Mouse (Mus musculus) liver, embryonic 12.5 days (tissue): ENCODE data around the gene Inpp5a. TPM values are rescaled to one million over a fixed set of nuclear protein-coding genes. Genes with fewer than 3 reads are reported as not detected.
"Not testable (repeated sequence)": the region's sequence is repeated elsewhere in the genome, so short reads cannot be mapped to it uniquely, and the experiment has no call there.

Source experiments
- ATAC-seq: fragments of 200-750 bp; cut with Nextera tagmentation; 2 replicates; pipeline ENCODE4 v1.8.0; 2017; ENCODE audit warnings: moderate number of reproducible peaks, mild to moderate bottlenecking, moderate library complexity
- H3K27ac ChIP-seq: fragments of 300-500 bp; sonication (generic); 2 replicates; pipeline ENCODE4 v1.5.1; 2016; ENCODE audit warnings: mild to moderate bottlenecking
- H3K27me3 ChIP-seq: fragments of 300-500 bp; sonication (generic); replicated peaks from 2 replicates; pipeline ENCODE4 v1.6.1; 2016; ENCODE audit warnings: mild to moderate bottlenecking, moderate library complexity
- H3K36me3 ChIP-seq: fragments of 300-500 bp; sonication (generic); 2 replicates; pipeline ENCODE4 v1.6.1; 2016; ENCODE audit warnings: mild to moderate bottlenecking, moderate library complexity
- H3K4me1 ChIP-seq: fragments of 300-500 bp; sonication (generic); 2 replicates; pipeline ENCODE4 v1.6.1; 2016
- H3K4me2 ChIP-seq: fragments of 300-500 bp; sonication (generic); 2 replicates; pipeline ENCODE4 v1.6.1; 2016; ENCODE audit warnings: mild to moderate bottlenecking, moderate library complexity
- H3K4me3 ChIP-seq: fragments of 300-500 bp; sonication (generic); 2 replicates; pipeline ENCODE4 v1.5.1; 2016; ENCODE audit warnings: mild to moderate bottlenecking, moderate library complexity
- H3K9ac ChIP-seq: fragments of 300-500 bp; sonication (generic); 2 replicates; pipeline ENCODE4 v1.6.1; 2016; ENCODE audit warnings: mild to moderate bottlenecking, moderate library complexity
- H3K9me3 ChIP-seq: fragments of 300-500 bp; sonication (generic); replicated peaks from 2 replicates; pipeline ENCODE4 v1.6.1; 2016; ENCODE audit warnings: mild to moderate bottlenecking, moderate library complexity
- WGBS: fragments of 180-500 bp; shearing (Covaris S2); methylation state at CpG from one replicate; pipeline ENCODE4 v1.1.7; 2016; ENCODE audit not compliant: insufficient replicate concordance; 5-methylcytosine and 5-hydroxymethylcytosine counted together
- polyA plus RNA-seq: library from polyadenylated mRNA; unstranded; fragments of >200 nt; fragmentation: Nextera tagmentation; extraction: Ambion mirVana; gene quantifications from 2 replicates; pipeline ENCODE4 v1.2.1, GENCODE M21; 2016

Gene Inpp5a
- polyA plus RNA-seq, 1 experiment from 2014 or later, result 10.1 TPM

DNA sequence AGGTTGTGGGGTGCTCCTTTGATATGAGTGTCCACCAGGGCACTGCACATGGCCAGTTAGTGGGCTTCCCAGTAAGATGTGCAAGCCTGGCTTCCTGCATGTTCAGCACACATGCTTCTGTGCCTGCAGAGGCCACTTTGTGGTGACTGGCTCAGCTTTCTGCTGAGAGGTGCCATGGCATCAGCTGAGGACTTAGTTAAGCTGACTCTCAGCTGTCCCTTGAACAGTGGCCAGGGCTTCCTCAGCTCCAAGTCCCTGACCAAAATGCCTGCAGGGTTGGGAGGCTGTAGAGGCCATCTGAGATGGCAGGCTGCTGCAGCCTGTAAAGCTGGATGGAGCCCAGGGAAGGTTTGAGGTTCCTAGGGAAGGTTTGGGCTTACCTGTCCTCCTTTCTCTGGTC lies 19.1 kb downstream of the Inpp5a start:
- Histone ChIP-seq H3K9me3 (no peaks in the 10 kb centered on the region), H3K4me2 (no peak overlapping the region), H3K4me1 (no peaks in the 10 kb centered on the region; the same call in 1 of the 2 replicates), H3K27ac (no peak overlapping the region), H3K36me3 (0 out of 2 replicates have a peak, but pooled peaks cover 5% of the 10 kb centered on the region), H3K9ac (no peak overlapping the region), H3K4me3 (no peak overlapping the region), H3K27me3 (no peaks in the 10 kb centered on the region)
- ATAC-seq, result no peak

DNA sequence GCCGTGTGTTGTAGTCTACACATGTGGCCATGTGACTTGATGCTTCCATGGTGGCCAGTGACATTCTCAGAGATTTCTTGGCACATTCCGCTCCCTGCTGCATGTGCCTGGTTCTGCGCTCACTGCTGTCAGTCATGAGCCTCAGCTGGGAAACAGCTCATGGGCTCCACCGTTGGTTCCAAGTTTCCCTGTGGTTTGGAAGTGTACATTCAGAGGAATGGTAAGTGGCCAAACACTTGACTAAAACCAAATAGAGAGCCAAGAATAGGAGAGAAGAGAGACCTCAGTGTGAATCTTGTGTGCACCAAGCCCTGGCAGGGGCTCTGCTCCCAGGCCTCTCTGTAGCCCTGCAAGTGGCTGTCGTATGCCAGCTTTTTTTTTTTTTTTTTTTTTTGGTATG lies 21.0 kb downstream of the Inpp5a start:
- peaks cover 6% of the 10 kb centered on the region; the same call in 1 of the 2 replicates for H3K4me1 ChIP-seq
- H3K27ac ChIP-seq, result no peak overlapping the region
- 76% methylated on average over 5 of the region's 5 CpGs for WGBS
- H3K4me2 ChIP-seq, result no peak overlapping the region
- H3K4me3 ChIP-seq, result no peak overlapping the region
- H3K9me3 ChIP-seq, result no peaks in the 10 kb centered on the region
- no peak for ATAC-seq
- 0 out of 2 replicates have a peak, but pooled peaks cover 5% of the 10 kb centered on the region for H3K36me3 ChIP-seq
- no peak overlapping the region for H3K9ac ChIP-seq
- H3K27me3 ChIP-seq, result no peaks in the 10 kb centered on the region

DNA sequence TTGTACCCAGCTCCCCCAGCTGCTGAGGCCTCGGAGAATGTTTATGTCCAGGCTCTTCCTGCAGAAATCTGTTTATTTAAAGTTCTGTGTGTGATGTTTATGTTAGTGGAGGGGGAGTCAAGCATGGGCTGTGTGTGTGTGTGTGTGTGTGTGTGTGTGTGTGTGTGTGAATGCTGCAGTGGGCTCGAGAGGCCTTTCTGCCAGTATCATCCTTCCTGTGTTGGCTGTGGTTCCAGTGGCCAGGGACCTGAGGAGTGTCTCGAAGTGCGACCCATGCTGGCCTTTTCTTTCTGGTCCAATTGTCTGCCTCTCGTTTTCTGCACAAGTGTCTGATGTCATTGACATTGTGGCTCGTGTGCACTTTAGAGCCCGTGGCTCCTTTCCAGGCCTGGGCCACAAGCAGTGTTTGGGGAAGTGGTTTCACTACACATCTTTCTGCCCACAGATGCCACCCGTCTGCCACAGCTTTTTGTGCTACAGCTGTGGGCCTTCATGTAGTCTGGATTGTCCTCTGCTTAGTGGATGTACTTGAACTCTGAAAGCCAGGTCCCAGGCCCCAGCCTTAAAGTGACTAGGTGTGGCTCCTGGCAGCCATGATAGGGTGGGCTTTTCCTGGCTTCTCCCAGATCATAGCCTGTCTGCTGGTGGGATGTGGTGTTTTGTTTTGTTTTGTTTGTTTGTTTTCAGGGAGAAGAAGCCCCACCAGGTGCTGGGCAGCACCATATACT lies 23.5 kb downstream of the Inpp5a start:
- no peaks in the 10 kb centered on the region for H3K9me3 ChIP-seq
- 28% methylated on average over 8 of the region's 8 CpGs for WGBS
- no peaks in the 10 kb centered on the region for H3K36me3 ChIP-seq
- 0 out of 2 replicates have a peak, but pooled peaks cover 6% of the 10 kb centered on the region for H3K4me1 ChIP-seq
- H3K27me3 ChIP-seq, result no peaks in the 10 kb centered on the region
- no peak overlapping the region for H3K4me3 ChIP-seq
- no peak overlapping the region for H3K4me2 ChIP-seq
- ATAC-seq, result no peak
- no peak overlapping the region for H3K9ac ChIP-seq
- no peak overlapping the region for H3K27ac ChIP-seq

DNA sequence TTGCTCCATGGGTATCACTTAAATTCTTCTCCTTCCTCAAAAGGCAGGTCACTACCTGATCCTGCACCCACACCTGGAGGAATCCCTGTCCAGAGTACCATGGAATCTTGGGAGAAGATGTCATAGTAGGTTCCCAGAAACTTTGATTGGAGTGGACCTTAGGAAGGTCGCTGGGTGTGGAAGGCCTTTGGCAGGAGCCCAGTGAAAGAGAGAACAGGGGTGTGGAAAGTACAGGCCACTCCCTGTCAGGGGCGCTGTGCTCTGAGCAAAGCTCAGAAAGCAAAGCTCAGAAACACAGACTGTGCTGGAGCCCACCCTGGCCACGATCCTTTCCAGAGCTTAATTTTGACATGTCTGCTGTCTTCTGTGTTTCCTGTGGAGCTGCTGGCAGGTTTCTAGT lies 24.5 kb downstream of the Inpp5a start:
- H3K9me3 ChIP-seq, result no peaks in the 10 kb centered on the region
- 0 out of 2 replicates have a peak, but pooled peaks cover 6% of the 10 kb centered on the region for H3K4me1 ChIP-seq
- no peak overlapping the region for H3K4me2 ChIP-seq
- no peak for ATAC-seq
- no peak overlapping the region for H3K9ac ChIP-seq
- H3K36me3 ChIP-seq, result no peaks in the 10 kb centered on the region
- H3K4me3 ChIP-seq, result no peak overlapping the region
- H3K27me3 ChIP-seq, result no peaks in the 10 kb centered on the region
- 68% methylated on average over 3 of the region's 3 CpGs for WGBS
- H3K27ac ChIP-seq, result no peak overlapping the region

DNA sequence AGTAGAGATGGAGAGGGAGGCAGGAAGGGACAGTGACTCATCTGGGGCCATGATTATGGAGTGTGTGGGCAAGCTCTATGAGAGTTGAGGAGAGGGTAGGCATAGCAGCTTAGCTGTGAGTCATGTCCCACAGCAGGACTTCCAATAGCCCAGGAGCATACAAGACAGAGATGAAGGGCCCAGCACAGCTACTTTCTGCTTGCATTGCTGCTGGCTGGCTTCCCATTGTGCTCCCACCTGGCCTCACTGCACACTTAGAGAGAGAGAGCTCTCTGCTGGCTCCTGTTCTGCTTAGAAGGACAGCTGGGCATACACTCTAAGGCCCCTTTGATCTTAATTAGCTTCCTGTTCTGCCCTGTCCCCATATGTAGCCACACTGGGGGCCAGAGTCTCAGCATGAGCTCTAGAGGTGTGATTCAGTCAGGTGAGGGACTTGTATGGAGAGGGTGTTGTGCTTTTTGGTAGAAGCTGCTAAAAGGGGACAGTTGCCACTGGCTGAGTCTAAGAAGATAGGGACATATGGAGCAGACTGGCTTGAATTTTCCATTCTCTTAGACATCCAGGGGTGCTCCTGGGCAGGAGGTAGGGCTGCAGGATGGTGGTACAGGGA lies 26.8 kb downstream of the Inpp5a start:
- ATAC-seq, result no peak
- H3K4me3 ChIP-seq, result no peak overlapping the region
- H3K4me2 ChIP-seq, result no peak overlapping the region
- H3K9ac ChIP-seq, result no peak overlapping the region
- no peaks in the 10 kb centered on the region for H3K9me3 ChIP-seq
- 0 out of 2 replicates have a peak, but pooled peaks cover 6% of the 10 kb centered on the region for H3K4me1 ChIP-seq
- H3K36me3 ChIP-seq, result no peaks in the 10 kb centered on the region
- H3K27me3 ChIP-seq, result no peaks in the 10 kb centered on the region
- H3K27ac ChIP-seq, result no peak overlapping the region

DNA sequence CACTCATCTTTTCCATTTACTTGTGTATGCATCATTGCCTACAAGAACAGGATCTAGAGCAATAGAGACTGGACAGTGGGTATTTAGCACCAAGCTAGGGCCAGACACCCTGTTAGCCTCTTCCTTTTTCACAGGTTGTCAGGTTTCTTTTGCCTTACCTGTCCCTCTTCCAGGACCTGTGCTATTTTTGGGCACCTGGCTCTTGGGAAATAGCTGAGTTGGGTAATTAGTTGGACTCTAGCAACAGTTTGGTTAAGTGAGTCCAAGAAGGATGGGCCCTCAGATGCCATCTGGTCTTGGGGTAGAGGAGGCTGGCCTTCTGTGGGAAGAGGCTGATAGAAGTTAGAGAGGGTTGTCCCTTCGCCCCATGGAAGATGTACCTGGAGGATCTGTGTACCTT lies 29.5 kb downstream of the Inpp5a start:
- no peaks in the 10 kb centered on the region for H3K9me3 ChIP-seq
- WGBS, result 75% methylated on average over 1 of the region's 1 CpGs
- H3K27me3 ChIP-seq, result no peaks in the 10 kb centered on the region
- no peak overlapping the region for H3K4me3 ChIP-seq
- H3K4me2 ChIP-seq, result no peak overlapping the region
- ATAC-seq, result no peak
- no peak overlapping the region for H3K27ac ChIP-seq
- H3K36me3 ChIP-seq, result no peaks in the 10 kb centered on the region
- no peak overlapping the region for H3K9ac ChIP-seq
- H3K4me1 ChIP-seq, result 0 out of 2 replicates have a peak, but pooled peaks cover 6% of the 10 kb centered on the region

DNA sequence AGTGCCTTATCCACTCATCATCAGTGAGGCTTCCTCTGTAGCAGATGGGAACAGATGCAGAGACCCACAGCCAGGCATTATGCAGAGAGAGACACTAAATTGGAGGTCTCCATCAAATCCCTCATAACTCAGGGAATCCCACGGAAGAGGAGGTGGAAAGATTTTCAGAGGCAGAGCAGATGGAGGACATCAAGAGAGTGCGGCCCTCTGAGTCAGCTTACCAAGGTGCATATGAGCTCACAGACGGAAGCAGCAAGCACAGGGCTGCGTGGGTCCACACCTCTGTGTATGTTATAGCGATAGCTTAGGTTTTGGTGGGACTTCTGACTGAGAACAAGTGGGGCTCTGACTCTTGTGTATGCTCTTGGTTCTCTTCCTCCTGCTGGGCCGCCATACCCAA lies 33.9 kb downstream of the Inpp5a start:
- H3K4me2 ChIP-seq, result no peak overlapping the region
- H3K4me1 ChIP-seq, result no peaks in the 10 kb centered on the region
- WGBS, result 82% methylated on average over 6 of the region's 6 CpGs
- no peak overlapping the region for H3K4me3 ChIP-seq
- H3K27ac ChIP-seq, result no peak overlapping the region
- H3K27me3 ChIP-seq, result no peaks in the 10 kb centered on the region
- no peak overlapping the region for H3K9ac ChIP-seq
- peaks cover 6% of the 10 kb centered on the region for H3K36me3 ChIP-seq
- H3K9me3 ChIP-seq, result 0 out of 2 replicates have a peak, but pooled peaks cover 3% of the 10 kb centered on the region
- no peak for ATAC-seq

DNA sequence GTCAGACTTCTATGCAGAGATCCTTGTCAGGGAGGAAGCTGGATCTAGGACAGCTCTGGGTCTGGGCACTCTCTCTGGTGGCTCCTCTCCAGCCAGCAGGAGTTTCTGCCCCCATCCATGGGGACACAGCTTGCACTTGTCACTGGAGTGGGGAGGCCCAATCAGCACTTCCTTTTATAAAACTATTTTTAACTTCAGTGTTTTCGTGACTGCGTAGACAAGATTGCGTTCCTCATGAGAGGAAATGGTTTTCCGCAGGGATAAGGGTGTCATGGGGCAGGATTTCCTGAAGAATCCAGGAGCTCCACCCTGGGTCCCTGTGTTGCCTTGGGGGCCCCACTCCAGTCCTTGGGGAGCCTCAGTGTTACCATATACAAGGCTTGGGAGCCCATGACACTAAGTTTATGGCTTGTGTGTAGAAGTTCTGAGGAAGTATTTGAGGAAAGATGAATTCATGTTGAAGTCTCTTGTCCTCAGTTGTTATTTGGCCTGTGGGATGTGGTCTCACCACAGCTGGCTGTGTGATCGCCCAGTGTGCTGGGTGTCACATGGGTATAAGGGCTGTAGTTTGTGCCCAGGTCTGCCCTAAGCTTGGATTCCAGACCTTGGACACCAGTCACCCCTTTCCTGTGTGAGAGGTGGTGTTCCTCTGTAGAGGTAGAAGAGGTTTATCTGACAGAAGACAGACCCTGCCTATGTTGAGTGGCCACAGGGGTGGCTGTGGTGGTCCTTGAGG lies 45.4 kb downstream of the Inpp5a start:
- Histone ChIP-seq H3K27me3 (no peaks in the 10 kb centered on the region), H3K27ac (no peak overlapping the region), H3K36me3 (no peaks in the 10 kb centered on the region), H3K4me3 (no peak overlapping the region), H3K4me2 (no peak overlapping the region), H3K9ac (no peak overlapping the region), H3K9me3 (no peaks in the 10 kb centered on the region), H3K4me1 (0 out of 2 replicates have a peak, but pooled peaks cover 7% of the 10 kb centered on the region)
- peak; percentile 69 for ATAC-seq
- WGBS, result 26% methylated on average over 5 of the region's 5 CpGs

DNA sequence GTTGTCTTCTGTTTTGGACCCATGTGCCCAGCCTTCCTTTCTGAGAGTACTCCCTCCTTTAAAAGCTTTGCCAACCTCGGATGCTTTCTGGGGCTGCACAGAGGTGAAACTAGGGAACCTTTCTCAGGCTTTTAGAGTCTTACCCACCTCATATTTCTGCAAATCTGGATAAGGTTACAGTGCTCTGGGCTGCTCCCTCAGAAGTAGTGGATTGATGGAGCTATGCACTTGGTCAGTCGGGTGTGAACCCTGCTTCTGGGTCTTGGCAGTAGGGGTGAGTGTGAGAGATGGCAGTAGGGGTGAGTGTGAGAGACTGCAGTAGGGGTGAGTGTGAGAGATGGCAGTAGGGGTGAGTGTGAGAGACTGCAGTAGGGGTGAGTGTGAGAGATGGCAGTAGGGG lies 46.0 kb downstream of the Inpp5a start:
- not testable (repeated sequence) for H3K27ac ChIP-seq, H3K4me1 ChIP-seq, H3K27me3 ChIP-seq, H3K36me3 ChIP-seq, H3K4me2 ChIP-seq, ATAC-seq, H3K9me3 ChIP-seq, H3K9ac ChIP-seq, H3K4me3 ChIP-seq
- 68% methylated on average over 2 of the region's 2 CpGs for WGBS

DNA sequence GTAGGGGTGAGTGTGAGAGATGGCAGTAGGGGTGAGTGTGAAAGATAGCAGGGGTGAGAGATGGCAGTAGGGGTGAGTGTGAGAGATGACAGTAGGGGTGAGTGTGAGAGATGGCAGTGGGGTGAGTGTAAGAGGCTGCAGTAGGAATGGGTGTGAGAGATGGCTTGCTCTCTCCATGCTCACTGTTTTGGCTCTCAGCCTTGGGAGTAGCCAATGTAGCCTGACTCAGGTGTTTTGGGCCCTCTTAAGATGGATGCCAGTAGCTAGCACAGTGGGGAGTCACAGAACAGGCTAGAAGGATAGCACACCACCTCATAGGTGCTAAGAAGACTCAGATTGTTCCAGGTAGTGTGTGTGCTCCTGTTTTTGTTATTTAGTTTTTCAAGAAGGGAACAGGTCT lies 46.8 kb downstream of the Inpp5a start:
- H3K36me3 ChIP-seq, result no peaks in the 10 kb centered on the region
- no peak overlapping the region for H3K9ac ChIP-seq
- peaks cover 9% of the 10 kb centered on the region; the same call in 1 of the 2 replicates for H3K4me1 ChIP-seq
- ATAC-seq, result no peak
- H3K27ac ChIP-seq, result no peak overlapping the region
- H3K27me3 ChIP-seq, result no peaks in the 10 kb centered on the region
- no peaks in the 10 kb centered on the region for H3K9me3 ChIP-seq
- no peak overlapping the region for H3K4me2 ChIP-seq
- no peak overlapping the region for H3K4me3 ChIP-seq

DNA sequence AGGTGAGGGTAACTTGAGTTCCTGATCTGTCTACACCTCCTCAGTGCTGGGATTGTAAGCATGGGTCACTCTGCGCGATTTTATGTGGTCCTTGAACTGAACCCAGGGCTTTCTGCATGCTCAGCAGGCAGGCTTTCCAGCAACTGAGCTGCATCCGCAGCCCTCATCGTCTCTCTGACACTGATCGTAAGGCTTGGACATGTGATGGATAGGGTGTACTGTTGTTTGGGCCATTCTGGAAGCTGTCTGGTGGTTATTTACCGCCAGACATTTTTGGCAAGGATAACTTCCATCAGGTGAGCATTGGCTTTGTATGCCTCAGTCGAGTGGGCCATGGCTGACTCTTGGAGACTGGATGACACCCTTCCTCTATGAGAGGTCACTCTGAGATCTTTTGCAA lies 48.0 kb downstream of the Inpp5a start:
- Histone ChIP-seq H3K36me3 (no peaks in the 10 kb centered on the region), H3K9me3 (no peaks in the 10 kb centered on the region), H3K27ac (no peak overlapping the region), H3K4me1 (peaks cover 21% of the 10 kb centered on the region), H3K9ac (no peak overlapping the region), H3K27me3 (no peaks in the 10 kb centered on the region), H3K4me2 (no peak overlapping the region), H3K4me3 (no peak overlapping the region)
- WGBS, result 72% methylated on average over 7 of the region's 7 CpGs
- ATAC-seq, result no peak

DNA sequence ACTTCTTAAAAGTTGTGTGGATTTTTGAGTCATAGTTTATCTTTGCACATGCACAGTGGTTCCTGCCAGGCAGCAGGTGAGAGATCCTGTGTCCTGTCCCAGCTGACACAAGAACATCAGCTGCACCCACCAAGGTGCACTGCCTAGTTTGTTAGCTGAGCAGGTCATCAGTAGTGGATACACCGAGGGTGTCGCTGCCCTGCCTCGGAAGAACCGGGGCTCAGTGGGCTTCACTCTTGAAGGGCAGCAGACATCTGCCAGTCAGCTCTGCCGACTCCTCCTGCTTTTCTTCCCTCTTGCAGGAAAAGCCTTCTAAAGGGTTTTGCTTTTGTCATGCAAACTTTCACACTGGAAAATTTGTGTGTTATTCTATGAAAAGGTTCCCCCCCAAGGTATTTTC lies 48.6 kb downstream of the Inpp5a start:
- no peak for ATAC-seq
- WGBS, result 72% methylated on average over 5 of the region's 5 CpGs
- H3K9me3 ChIP-seq, result no peaks in the 10 kb centered on the region

More for the DNA sequence above, 48.6 kb downstream of the Inpp5a start:
- H3K36me3 ChIP-seq, result no peaks in the 10 kb centered on the region
- peaks cover 24% of the 10 kb centered on the region for H3K4me1 ChIP-seq
- no peak overlapping the region for H3K4me3 ChIP-seq
- H3K9ac ChIP-seq, result no peak overlapping the region
- no peak overlapping the region for H3K27ac ChIP-seq
- no peak overlapping the region for H3K4me2 ChIP-seq
- no peaks in the 10 kb centered on the region for H3K27me3 ChIP-seq
